Mouse (Mus musculus) heart, embryonic 15.5 days (tissue): ENCODE measurements at regions not wholly inside any gene's neighbourhood (a gene's known extent, or its start where the extent isn't known, plus 50 kb on each side); places are given as distances from the start of the nearest gene placed in this dataset.

Experiments used
- ATAC-seq: fragments of 200-750 bp; cut with Nextera tagmentation; replicated peaks from 2 replicates; pipeline ENCODE4 v1.8.0; 2017; ENCODE audit warnings: low read depth, moderate TSS enrichment; ENCODE audit not compliant: insufficient number of reproducible peaks, insufficient read depth, low FRiP score
- H3K27ac ChIP-seq: fragments of 300-500 bp; sonication (generic); 2 replicates; pipeline ENCODE4 v1.5.1; 2015; ENCODE audit warnings: mild to moderate bottlenecking, inconsistent platforms
- H3K27me3 ChIP-seq: fragments of 300-500 bp; sonication (generic); 2 replicates; pipeline ENCODE4 v1.6.1; 2015; ENCODE audit warnings: inconsistent platforms
- H3K36me3 ChIP-seq: fragments of 300-500 bp; sonication (generic); 2 replicates; pipeline ENCODE4 v1.6.1; 2015; ENCODE audit warnings: mild to moderate bottlenecking, inconsistent platforms
- H3K4me1 ChIP-seq: fragments of 300-500 bp; sonication (generic); replicated peaks from 2 replicates; pipeline ENCODE4 v1.6.1; 2015; ENCODE audit warnings: inconsistent platforms
- H3K4me2 ChIP-seq: fragments of 300-500 bp; sonication (generic); 2 replicates; pipeline ENCODE4 v1.6.1; 2015; ENCODE audit warnings: inconsistent platforms, mild to moderate bottlenecking, moderate library complexity
- H3K4me3 ChIP-seq: fragments of 300-500 bp; sonication (generic); 2 replicates; pipeline ENCODE4 v1.5.1; 2015; ENCODE audit warnings: mild to moderate bottlenecking, inconsistent platforms
- H3K9ac ChIP-seq: fragments of 300-500 bp; sonication (generic); 2 replicates; pipeline ENCODE4 v1.6.1; 2015; ENCODE audit warnings: mild to moderate bottlenecking, inconsistent platforms
- H3K9me3 ChIP-seq: fragments of 300-500 bp; sonication (generic); replicated peaks from 2 replicates; pipeline ENCODE4 v1.6.1; 2016; ENCODE audit warnings: inconsistent platforms
- WGBS: fragments of 180-500 bp; shearing (Covaris S2); methylation state at CpG from one replicate; pipeline ENCODE4 v1.1.7; 2015; ENCODE audit warnings: mixed read lengths; 5-methylcytosine and 5-hydroxymethylcytosine counted together

DNA sequence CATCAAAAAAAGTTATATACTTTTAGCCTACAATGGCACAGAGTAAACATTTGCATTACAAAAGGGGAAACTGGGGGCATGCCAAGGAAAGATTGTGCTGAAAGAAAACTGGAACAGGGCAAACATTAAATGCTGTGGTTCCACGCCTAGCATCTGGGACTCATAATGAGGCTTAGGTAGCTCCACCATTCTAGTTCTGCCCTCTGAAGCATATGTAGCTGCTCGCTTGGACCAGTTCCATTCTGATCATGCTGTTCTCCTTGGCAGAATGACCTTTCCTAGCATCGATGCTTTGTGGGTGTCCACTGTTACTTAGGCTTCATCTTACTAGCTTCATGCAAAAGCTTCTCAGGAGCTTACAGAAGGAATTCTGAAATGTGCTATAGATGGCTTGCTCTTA is 276.3 kb downstream of the C1d start:
- Histone ChIP-seq H3K4me3 (no peak overlapping the region), H3K27ac (no peak overlapping the region), H3K9me3 (no peaks in the 10 kb centered on the region), H3K4me2 (no peak overlapping the region), H3K4me1 (no peaks in the 10 kb centered on the region), H3K27me3 (no peaks in the 10 kb centered on the region), H3K9ac (no peak overlapping the region), H3K36me3 (no peaks in the 10 kb centered on the region)
- no peak for ATAC-seq
- 55% methylated on average over 3 of the region's 3 CpGs for WGBS

DNA sequence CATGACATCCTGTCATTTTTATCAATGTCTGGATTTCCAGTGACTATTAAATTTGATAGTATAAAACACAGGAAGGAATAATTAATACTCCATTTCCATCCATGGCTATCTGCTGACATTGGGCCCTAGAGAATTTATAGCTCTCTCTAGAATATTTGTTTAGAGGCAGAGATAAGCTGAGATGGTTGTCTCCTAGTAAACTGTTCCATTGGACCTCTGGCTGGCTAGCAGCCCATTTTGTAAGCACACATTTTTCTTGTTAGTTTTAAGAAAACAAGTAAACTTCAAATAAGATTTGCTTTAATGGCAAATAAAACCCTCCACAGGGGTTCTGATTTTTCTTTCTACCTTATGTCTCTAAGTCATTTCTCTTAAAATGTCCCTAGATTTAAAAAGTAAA is 288.9 kb downstream of the C1d start:
- ATAC-seq = no peak
- H3K4me2 ChIP-seq = no peak overlapping the region
- no peak overlapping the region for H3K9ac ChIP-seq
- no peaks in the 10 kb centered on the region for H3K4me1 ChIP-seq
- no peaks in the 10 kb centered on the region for H3K36me3 ChIP-seq
- no peaks in the 10 kb centered on the region for H3K27me3 ChIP-seq
- H3K27ac ChIP-seq = no peak overlapping the region
- H3K9me3 ChIP-seq = no peaks in the 10 kb centered on the region
- no peak overlapping the region for H3K4me3 ChIP-seq

DNA sequence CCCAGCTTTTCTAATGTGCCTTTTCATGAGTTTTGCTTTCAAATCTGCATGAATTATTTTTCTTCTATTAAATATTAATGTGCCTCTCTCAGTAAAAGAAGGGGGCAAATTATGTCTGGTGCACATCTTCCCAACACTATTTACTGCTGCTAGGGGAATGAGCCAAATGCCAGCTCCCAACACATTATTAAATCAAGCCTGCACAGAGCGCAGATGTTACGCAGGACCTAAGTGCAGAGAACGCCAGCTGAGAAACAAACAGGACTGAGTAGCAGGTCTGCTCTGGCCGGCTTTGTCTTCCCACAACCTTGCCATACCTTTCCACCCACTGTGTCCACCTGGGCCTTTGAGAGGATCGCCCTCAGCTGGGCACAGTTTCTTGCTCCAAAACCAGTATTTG is 291.8 kb downstream of the C1d start:
- no peaks in the 10 kb centered on the region for H3K4me1 ChIP-seq
- no peaks in the 10 kb centered on the region for H3K36me3 ChIP-seq
- 74% methylated on average over 5 of the region's 5 CpGs for WGBS
- H3K27ac ChIP-seq = no peak overlapping the region
- no peak overlapping the region for H3K4me2 ChIP-seq
- no peak overlapping the region for H3K4me3 ChIP-seq
- no peaks in the 10 kb centered on the region for H3K27me3 ChIP-seq
- H3K9me3 ChIP-seq = no peaks in the 10 kb centered on the region
- ATAC-seq = no peak
- H3K9ac ChIP-seq = no peak overlapping the region

DNA sequence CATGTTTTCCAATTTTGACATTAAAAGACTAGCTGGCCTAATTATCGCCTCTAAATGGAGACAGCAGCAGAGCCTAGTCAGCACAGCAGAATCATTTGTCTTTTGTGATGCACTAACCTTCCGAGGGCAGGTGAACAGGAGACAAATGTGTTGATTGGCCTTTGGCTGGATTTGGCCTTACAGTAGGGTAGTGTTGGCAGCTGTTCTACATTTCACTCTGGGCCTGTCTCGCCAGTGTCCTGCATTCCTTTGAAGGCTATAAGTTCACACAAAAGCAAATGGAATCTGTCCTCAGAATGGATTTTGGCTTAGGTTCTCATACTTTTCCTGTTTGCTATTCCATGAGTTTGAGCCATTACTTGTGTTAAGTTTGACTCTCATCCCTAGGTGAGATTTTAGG is 297.9 kb downstream of the C1d start:
- H3K27ac ChIP-seq = no peak overlapping the region
- no peaks in the 10 kb centered on the region for H3K36me3 ChIP-seq
- ATAC-seq = no peak
- H3K27me3 ChIP-seq = no peaks in the 10 kb centered on the region
- H3K4me2 ChIP-seq = no peak overlapping the region
- no peaks in the 10 kb centered on the region for H3K4me1 ChIP-seq
- no peak overlapping the region for H3K4me3 ChIP-seq
- H3K9me3 ChIP-seq = no peaks in the 10 kb centered on the region; the same call in 1 of the 2 replicates
- H3K9ac ChIP-seq = no peak overlapping the region
- WGBS = 49% methylated on average over 3 of the region's 3 CpGs

DNA sequence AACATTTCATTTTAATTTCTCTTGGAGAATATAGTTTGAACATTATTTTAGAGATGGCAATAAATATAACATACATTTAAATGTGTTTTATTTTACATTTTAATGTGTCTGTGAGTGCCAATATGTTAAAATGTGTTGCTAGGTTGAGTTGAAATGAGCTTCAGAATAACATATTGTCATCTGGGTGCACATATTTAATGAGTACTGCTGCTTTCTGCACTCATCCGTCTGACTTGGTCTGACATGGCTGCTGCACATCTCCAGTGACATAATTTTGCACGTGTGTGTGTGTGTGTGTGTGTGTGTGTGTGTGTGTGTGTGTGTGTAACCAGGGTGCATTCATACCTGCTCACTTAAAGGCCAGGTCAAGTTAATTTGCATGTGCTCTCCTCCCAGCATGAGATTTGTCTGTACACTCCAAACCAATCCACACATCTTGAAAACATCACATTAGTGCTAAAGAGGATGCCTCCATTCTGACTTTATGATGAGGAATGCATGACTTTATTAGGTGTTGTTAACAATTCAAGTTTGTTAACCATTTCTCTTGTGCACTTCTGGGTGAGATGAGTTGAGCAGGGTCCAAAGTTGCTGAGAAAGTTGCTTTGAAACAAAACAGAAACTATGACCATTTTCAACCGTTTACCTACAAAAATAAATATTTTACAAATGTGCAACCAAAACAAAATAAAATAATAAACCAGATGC is 334.6 kb downstream of the C1d start:
- Histone ChIP-seq H3K27me3 (no peaks in the 10 kb centered on the region), H3K4me1 (no peaks in the 10 kb centered on the region), H3K36me3 (no peaks in the 10 kb centered on the region), H3K9ac (no peak overlapping the region), H3K4me2 (no peak overlapping the region), H3K4me3 (no peak overlapping the region), H3K27ac (no peak overlapping the region), H3K9me3 (no peaks in the 10 kb centered on the region)
- 51% methylated on average over 3 of the region's 3 CpGs for WGBS
- no peak for ATAC-seq

DNA sequence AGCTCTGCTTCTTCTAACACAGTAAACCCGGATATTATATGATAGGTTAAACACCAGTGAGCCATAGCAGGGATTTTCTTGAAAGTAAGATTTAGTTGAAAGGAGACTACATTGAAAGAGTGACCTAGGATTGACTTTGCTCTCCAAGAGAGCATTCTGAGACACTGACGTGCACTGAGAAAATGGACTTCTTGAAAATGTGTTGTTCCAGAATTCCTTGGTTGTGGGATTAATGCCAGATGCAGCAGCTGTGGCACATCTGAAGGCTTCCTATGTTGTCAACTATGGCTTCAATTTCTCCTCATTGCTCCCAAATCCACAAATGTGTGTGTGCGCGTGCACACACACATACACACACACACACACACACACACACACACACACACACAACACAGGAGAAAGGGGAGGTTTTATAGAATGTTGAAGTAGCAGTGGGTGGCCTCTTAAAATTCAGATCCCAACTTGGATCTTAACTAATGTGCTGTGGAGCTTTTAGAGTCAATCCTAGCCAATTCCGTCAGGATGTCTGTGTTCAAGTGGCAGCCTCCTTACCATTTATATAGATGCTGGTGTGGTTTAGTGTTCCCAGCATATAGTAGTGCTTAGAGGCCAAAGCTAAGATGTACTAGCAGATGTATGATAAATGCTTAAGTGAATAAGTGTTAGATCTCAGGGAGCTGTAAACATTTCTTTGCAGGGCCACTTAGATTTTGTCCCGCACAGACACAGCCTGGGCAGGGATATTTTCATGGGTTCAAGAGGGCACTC is 346.5 kb downstream of the C1d start:
- Histone ChIP-seq H3K4me1 (no peaks in the 10 kb centered on the region), H3K9me3 (no peaks in the 10 kb centered on the region), H3K9ac (no peak overlapping the region), H3K4me2 (no peak overlapping the region), H3K27me3 (no peaks in the 10 kb centered on the region), H3K4me3 (no peak overlapping the region), H3K27ac (peak overlapping the region; percentile 54), H3K36me3 (no peaks in the 10 kb centered on the region)
- WGBS = 67% methylated on average over 6 of the region's 6 CpGs
- ATAC-seq = peak; percentile 43; the same call in 1 of the 2 replicates

DNA sequence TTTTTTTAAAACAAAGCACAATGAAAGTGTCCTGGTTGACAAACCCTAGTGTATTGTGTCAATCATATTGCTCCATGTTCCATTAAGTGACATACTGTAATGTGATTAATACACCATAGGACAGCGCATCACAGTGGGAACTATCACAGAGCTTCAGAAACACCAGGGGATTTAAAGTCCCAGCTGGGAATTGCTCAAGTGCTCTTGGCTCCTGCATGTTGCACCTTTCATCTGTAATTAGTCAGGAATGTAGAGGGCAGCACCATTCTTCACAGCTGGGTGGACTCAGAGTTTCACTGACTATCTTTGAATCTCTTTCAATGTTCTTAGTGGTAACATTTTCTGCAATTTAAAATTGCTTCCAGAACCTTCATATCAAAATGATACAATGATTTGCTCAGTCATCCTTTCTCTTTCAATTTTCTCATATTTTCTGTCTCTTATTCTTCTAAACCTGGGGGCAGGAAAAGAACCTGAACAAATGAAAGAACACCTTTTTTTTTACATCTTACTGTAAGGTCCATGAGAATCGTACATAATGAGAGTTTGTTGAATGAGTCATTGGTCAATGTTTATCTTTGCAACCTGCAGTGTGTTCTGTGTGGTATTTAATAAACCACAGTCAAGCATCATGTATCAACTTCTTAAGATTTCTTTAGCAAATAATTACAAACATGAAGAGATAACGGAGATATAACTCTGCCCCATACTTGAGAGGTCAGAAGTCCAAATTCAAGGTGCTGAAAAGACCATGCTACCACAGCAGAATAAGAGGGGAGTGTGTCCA is 333.0 kb downstream of the Etaa1 start:
- no peaks in the 10 kb centered on the region for H3K36me3 ChIP-seq
- no peak overlapping the region for H3K27ac ChIP-seq
- H3K9ac ChIP-seq = no peak overlapping the region
- no peak for ATAC-seq
- no peaks in the 10 kb centered on the region for H3K9me3 ChIP-seq
- no peak overlapping the region for H3K4me3 ChIP-seq
- WGBS = 71% methylated on average over 3 of the region's 3 CpGs
- no peaks in the 10 kb centered on the region for H3K27me3 ChIP-seq
- H3K4me2 ChIP-seq = no peak overlapping the region
- H3K4me1 ChIP-seq = no peaks in the 10 kb centered on the region

DNA sequence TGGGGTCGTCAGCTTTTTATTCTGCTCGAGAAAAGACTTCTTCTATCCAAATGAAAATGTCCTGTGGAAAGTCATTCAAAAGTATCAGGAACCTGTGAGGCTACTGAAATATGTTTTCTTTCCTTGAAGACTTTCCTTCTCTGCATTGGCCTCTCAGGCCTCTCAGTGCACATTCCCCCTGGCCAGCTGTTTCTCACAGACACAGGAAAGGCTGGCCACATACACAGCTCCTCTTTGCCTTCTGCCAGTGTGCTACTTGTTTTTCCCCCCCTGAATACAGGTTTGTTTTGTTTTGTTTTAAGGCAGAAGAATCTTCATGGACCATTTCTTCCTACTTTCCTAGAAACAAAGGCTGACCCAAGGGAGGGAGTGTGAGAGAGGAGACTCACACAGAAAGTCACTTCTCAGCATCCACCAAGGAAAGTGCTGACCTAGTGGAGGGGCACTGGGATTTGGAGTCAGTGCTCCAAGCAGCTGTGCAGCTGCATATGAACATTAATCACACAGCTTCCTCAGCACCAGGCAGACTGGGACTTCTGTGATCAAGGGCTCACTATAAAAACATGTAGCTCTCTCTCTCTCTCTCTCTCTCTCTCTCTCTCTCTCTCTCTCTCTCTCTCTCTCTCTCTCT is 324.0 kb downstream of the Etaa1 start:
- no peak for ATAC-seq
- H3K9ac ChIP-seq = no peak overlapping the region
- 76% methylated on average over 2 of the region's 2 CpGs for WGBS
- H3K27ac ChIP-seq = no peak overlapping the region
- H3K36me3 ChIP-seq = no peaks in the 10 kb centered on the region
- H3K27me3 ChIP-seq = no peaks in the 10 kb centered on the region
- no peak overlapping the region for H3K4me2 ChIP-seq
- no peaks in the 10 kb centered on the region for H3K9me3 ChIP-seq
- H3K4me1 ChIP-seq = no peaks in the 10 kb centered on the region
- no peak overlapping the region for H3K4me3 ChIP-seq

DNA sequence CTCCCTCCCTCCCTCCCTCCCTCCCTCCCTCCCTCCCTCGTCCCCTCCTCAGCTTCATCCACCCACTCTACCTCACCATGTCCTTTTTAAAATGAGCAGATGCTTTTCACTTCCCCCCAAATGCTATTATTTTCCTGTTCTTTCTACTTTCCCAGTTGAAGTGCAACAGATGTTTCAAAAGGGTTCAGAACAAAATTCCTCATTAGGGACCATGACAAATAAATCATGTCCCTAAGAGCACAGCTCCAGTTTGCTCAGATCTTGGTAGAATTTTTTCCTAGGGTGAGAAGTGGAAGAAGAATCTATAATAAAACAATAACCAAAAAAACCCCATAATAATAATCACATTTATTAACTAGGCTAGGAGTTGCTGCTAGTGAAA is 323.5 kb downstream of the Etaa1 start:
- Histone ChIP-seq H3K4me3 (no peak overlapping the region), H3K9me3 (no peaks in the 10 kb centered on the region), H3K36me3 (no peaks in the 10 kb centered on the region), H3K4me1 (no peaks in the 10 kb centered on the region), H3K27ac (no peak overlapping the region), H3K4me2 (no peak overlapping the region), H3K27me3 (no peaks in the 10 kb centered on the region), H3K9ac (no peak overlapping the region)
- ATAC-seq = no peak
- WGBS = no CpG with 5 or more reads among the region's 1 CpGs

DNA sequence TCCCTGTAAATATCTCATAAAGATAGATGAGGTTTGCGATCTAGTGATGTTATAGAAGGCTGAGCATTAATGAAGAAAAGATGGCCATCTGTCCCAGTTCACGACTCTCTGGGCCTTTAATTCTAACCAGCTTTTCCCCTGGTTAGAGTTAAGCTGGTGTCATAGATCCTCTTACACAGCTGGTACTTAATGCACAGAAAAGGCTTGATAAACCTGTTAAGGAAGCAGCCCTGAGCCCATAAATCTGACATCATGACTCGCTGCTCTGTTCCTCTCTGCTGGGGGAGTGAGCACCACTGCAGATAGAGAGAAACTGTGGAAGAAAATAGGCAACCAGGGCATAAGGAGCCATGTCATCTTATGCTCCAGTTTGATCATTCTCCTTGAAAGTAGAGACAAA is 316.5 kb downstream of the Etaa1 start:
- Histone ChIP-seq H3K4me3 (no peak overlapping the region), H3K4me2 (no peak overlapping the region), H3K9ac (no peak overlapping the region), H3K4me1 (no peaks in the 10 kb centered on the region), H3K27ac (no peak overlapping the region), H3K27me3 (no peaks in the 10 kb centered on the region), H3K9me3 (no peaks in the 10 kb centered on the region), H3K36me3 (no peaks in the 10 kb centered on the region)
- WGBS = 63% methylated on average over 3 of the region's 3 CpGs
- ATAC-seq = no peak

DNA sequence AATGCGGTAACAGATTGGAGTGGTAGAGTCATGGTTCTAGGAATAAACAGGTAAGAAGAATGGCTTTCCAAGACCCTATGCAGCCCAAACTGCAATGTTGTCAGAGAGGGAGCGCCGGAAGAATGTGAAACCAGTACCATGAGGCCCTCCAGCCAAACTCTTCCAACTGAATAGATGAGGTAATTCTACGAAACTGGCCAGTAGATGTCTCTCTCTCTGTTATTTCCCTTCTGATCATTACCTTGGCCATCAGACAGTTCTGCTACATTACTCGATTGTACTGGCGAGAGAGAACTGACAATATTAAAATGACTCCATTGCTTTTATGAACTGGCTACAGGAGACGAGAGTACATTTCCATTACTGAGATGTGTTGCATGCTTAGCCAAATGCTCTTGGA is 313.8 kb downstream of the Etaa1 start:
- Histone ChIP-seq H3K27ac (no peak overlapping the region), H3K36me3 (no peaks in the 10 kb centered on the region), H3K27me3 (no peaks in the 10 kb centered on the region), H3K9me3 (no peaks in the 10 kb centered on the region), H3K9ac (no peak overlapping the region), H3K4me1 (no peaks in the 10 kb centered on the region), H3K4me3 (no peak overlapping the region), H3K4me2 (no peak overlapping the region)
- no peak for ATAC-seq
- 62% methylated on average over 7 of the region's 7 CpGs for WGBS
